Mouse (Mus musculus) testis, adult 2 months (tissue): Measurements from ENCODE around the gene Zfp423.

ENCODE experiments used
- CTCF ChIP-seq: fragments of 200-500 bp; IDR thresholded peaks from 2 replicates; pipeline ENCODE4 v1.5.1; 2012; ENCODE audit warnings: low read depth, mild to moderate bottlenecking, inconsistent platforms, low read length, moderate library complexity; ENCODE audit not compliant: control insufficient read depth, insufficient read depth, insufficient replicate concordance
- POLR2A ChIP-seq: fragments of 200-500 bp; IDR thresholded peaks from 2 replicates; pipeline ENCODE4 v1.6.1; 2012; ENCODE audit warnings: low read depth, mild to moderate bottlenecking, inconsistent platforms, low read length, moderate library complexity; ENCODE audit not compliant: control insufficient read depth

DNA sequence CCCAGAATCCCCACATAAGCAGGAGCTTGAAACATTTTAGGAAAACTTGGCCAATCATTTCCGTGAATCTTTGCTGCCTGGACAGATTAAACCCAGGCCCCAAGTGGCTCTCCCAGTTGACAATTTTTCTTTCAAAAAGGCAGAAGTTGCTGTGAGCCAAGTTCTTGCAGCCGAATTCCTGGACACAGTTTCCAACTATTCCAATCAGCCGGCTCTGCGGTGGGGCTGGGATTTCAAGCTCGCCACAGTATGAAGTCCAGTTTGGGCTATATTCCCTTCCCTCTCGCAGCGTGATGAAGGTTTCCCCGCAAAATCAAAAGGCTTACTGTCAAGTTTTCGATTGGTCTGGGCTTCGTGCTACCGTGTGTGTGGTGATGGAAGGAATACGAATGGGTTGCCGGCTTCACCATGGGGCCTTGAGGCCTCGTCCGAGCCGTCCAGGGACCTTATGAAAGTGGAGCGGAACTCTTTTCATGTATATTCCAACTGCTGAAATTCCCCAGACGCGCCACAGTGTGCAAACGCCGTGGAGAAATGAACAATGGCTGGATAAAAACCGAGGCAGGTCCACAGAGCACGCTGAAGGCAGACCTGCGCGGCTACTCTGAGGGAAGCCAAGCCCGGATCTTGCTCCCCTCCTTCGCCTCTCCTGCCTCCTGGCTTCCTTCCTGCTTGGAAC, 240.1 kb downstream of the Zfp423 start:
- TF ChIP-seq CTCF (no peak), POLR2A (no peak)
